Mouse (Mus musculus) G1E (cell line): ENCODE measurements around the gene Arhgef7. TPM values are rescaled to one million over a fixed set of nuclear protein-coding genes. Genes with fewer than 3 reads are reported as not detected.

Experiments used
- ATAC-seq: 2 replicates; pipeline ENCODE4 v1.8.0; 2016; ENCODE audit warnings: mild to moderate bottlenecking; ENCODE audit not compliant: insufficient number of reproducible peaks, poor library complexity, low FRiP score, severe bottlenecking; ENCODE audit errors: extremely low read depth
- DNase-seq: peaks from one replicate; pipeline ENCODE4 v3.0.0; 2012; ENCODE audit warnings: low spot score
- H3K27me3 ChIP-seq: 2 replicates; pipeline ENCODE4 v1.6.1; 2012; ENCODE audit warnings: mild to moderate bottlenecking, low read length, inconsistent platforms; ENCODE audit not compliant: insufficient read depth
- H3K36me3 ChIP-seq: replicated peaks from 2 replicates; pipeline ENCODE3; 2012; ENCODE audit warnings: mild to moderate bottlenecking, inconsistent platforms
- H3K4me1 ChIP-seq: 2 replicates; pipeline ENCODE4 v1.6.1; 2012; ENCODE audit warnings: low read depth, low read length, inconsistent platforms, mixed read lengths; ENCODE audit not compliant: insufficient read depth
- H3K4me3 ChIP-seq: 2 replicates; pipeline ENCODE4 v1.5.1; 2012; ENCODE audit warnings: low read depth, mild to moderate bottlenecking, inconsistent platforms, low read length, moderate library complexity, mixed read lengths
- H3K9me3 ChIP-seq: replicated peaks from 2 replicates; pipeline ENCODE4 v1.6.1; 2012; ENCODE audit warnings: inconsistent platforms
- CTCF ChIP-seq: IDR thresholded peaks from 2 replicates; pipeline ENCODE4 v1.5.1; 2012; ENCODE audit warnings: low read depth, low read length, inconsistent platforms, mixed read lengths
- GATA1 ChIP-seq: IDR thresholded peaks from 2 replicates; pipeline ENCODE4 v1.6.1; 2012; ENCODE audit warnings: borderline replicate concordance, low read length, inconsistent platforms, mixed read lengths
- GATA2 ChIP-seq: IDR thresholded peaks from 2 replicates; pipeline ENCODE4 v1.6.1; 2012; ENCODE audit warnings: low read depth, low read length, inconsistent platforms, borderline replicate concordance
- POLR2AphosphoS5 ChIP-seq: IDR thresholded peaks from 2 replicates; pipeline ENCODE4 v1.6.1; 2012; ENCODE audit warnings: low read depth, low read length, inconsistent platforms; ENCODE audit not compliant: insufficient replicate concordance
- TAL1 ChIP-seq: conservative IDR thresholded peaks from 2 replicates; pipeline ENCODE4 v1.6.1; 2012; ENCODE audit warnings: low read depth, low read length, inconsistent platforms, mixed read lengths
- polyA plus RNA-seq: library from polyadenylated mRNA; stranded (reverse); fragments of >175 nt; gene quantifications from 2 replicates; pipeline ENCODE4 v1.2.3, GENCODE M21; 2012
- total RNA-seq, 2 experiments: library from RNA; stranded (forward) in 1 of 2; stranded (reverse) in 1 of 2; fragments of 200-1000 nt in 1 of 2; fragments of >200 nt in 1 of 2; fragmentation: Nextera tagmentation in 1 of 2; gene quantifications; 2 replicates each; pipeline ENCODE4 v1.2.3; 2014 to 2017

The Arhgef7 gene
- total and polyA plus RNA-seq, 3 experiments: 14.7 to 27.8 (median 23.8) TPM

DNA sequence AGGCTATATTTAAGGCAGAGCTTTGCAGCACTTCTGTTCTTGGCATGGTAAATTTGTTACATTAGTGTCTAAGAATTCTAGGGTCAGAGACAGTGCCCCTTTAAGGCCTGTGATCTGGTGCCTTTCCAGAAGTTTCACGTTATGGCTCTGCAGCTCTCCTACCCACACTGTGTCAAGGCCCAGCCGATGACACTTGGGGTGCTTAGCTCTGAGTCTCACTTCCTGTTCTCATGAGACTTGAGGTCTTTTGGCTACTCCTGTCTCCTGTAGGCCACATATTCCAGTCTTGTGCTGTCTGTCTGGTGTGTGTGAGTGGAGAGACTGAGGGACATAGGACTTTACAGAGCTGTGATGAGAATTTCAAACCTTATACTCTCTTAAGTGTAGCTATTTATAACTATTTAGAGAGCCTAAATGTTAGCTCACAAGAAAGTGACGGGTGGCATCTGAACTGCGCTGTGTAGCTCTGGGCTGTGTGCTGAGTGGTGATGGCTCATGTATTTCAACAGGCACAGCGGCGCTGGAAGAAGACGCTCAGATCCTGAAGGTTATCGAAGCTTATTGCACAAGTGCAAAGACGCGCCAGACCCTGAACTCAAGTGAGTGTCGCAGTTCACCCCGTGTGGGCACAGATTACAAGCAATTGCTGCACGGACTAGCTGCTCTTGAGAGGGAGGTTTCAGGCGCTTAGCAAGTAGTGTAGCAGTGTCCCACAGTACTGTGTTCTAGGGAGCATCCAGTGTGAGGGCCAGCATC is 94.1 kb downstream of the Arhgef7 start:
- TF ChIP-seq GATA1 (no peak), CTCF (no peak), GATA2 (no peak), POLR2AphosphoS5 (no peak), TAL1 (no peak)
- peaks cover 99% of the 10 kb centered on the region for H3K36me3 ChIP-seq
- no peak overlapping the region for H3K4me3 ChIP-seq
- DNase-seq: no peak
- H3K9me3 ChIP-seq: no peaks in the 10 kb centered on the region
- H3K4me1 ChIP-seq: no peaks in the 10 kb centered on the region
- no peak for ATAC-seq
- H3K27me3 ChIP-seq: no peaks in the 10 kb centered on the region

DNA sequence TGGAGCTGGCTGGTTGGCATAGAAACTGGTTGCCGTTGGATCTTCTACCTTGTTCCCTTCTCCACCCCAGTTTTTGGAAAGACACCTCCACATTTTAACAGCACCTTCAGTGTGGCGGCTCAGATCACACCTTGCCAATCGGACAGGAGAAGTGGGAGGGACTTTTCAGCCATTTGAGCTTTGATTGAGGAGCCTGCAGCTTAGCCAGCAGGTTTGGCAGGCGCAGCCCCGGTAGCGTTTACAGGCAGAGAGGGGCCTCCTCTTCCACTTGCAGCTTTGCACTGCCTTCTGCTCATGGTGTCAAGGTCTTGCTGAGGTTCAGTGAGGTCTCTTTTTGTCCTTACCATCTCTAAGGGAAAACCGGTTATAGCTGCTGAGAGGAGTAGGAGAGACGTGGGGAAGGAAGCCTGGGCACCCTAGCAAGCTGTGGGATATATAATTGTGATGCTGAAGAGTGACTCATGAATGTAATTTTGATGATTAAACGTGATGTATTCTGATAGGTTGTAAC is 95.1 kb downstream of the Arhgef7 start:
- TF ChIP-seq GATA2 (no peak), TAL1 (no peak), GATA1 (no peak), POLR2AphosphoS5 (no peak), CTCF (no peak)
- H3K27me3 ChIP-seq: no peaks in the 10 kb centered on the region
- no peaks in the 10 kb centered on the region for H3K4me1 ChIP-seq
- no peak for ATAC-seq
- peaks cover 98% of the 10 kb centered on the region for H3K36me3 ChIP-seq
- no peaks in the 10 kb centered on the region for H3K9me3 ChIP-seq
- DNase-seq: no peak
- no peak overlapping the region for H3K4me3 ChIP-seq

DNA sequence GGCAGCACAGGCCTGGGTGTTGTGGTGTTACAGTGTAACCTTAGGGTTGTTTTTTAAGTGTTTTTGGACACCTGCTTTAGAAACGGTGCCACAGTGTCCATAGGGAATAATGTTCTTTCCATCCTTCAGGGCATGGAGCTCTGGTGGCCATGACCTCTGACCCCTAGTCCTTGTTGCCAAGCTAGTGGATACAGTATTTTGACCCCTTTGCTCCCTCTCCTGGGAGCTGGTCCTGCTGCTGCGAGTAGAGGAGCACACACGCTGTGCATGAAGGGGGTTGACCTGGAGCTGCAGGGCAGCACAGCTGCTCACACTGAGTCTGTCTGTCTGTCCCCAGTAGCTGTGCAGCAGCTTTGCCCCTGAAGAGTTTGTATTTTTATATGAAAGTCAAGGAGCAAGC is 98.2 kb downstream of the Arhgef7 start:
- Histone ChIP-seq H3K36me3 (peaks cover 98% of the 10 kb centered on the region), H3K4me1 (no peaks in the 10 kb centered on the region), H3K27me3 (no peaks in the 10 kb centered on the region), H3K9me3 (no peaks in the 10 kb centered on the region), H3K4me3 (no peak overlapping the region)
- ATAC-seq: no peak
- no peak for DNase-seq
- TF ChIP-seq GATA1: no peak
- TF ChIP-seq GATA2: no peak
- TF ChIP-seq POLR2AphosphoS5: no peak
- no peak for TF ChIP-seq CTCF
- no peak for TF ChIP-seq TAL1

DNA sequence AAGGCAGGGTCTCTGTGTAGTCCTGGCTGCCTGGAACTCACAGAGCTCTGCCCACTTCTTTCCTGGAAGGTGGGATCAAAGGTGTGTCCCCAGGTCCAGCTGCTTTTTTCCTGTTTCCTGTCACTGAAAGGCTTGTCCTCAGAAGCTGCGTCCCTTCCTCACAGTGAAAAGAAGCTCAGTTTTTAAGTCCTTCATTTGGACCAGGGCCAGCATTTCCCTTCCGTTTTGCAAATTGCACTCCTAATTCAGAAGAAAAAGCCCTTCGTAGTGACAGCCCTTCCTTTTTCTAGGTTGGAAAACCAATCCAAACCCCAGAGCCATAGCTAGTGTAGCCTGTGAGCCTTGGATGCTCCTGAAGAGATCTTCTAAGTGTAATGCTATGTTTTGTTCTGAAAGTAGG is 99.8 kb downstream of the Arhgef7 start:
- ATAC-seq (no peak), DNase-seq (no peak)
- H3K36me3 ChIP-seq: peaks cover 99% of the 10 kb centered on the region
- H3K9me3 ChIP-seq: no peaks in the 10 kb centered on the region
- no peaks in the 10 kb centered on the region for H3K27me3 ChIP-seq
- H3K4me3 ChIP-seq: no peak overlapping the region
- no peak for TF ChIP-seq TAL1
- no peak for TF ChIP-seq GATA2
- no peak for TF ChIP-seq POLR2AphosphoS5
- no peak for TF ChIP-seq CTCF
- no peak for TF ChIP-seq GATA1
- H3K4me1 ChIP-seq: no peaks in the 10 kb centered on the region

- no peak for TF ChIP-seq POLR2AphosphoS5
- no peak for TF ChIP-seq TAL1
- no peak for TF ChIP-seq CTCF
- TF ChIP-seq GATA2: no peak
- Histone ChIP-seq H3K27me3 (no peaks in the 10 kb centered on the region), H3K9me3 (no peaks in the 10 kb centered on the region), H3K4me3 (no peak overlapping the region), H3K4me1 (no peaks in the 10 kb centered on the region), H3K36me3 (peaks cover 99% of the 10 kb centered on the region)
- DNase-seq: no peak
- ATAC-seq: no peak
Observed at GRCm38 (mm10) chr8:11830214-11831046, 102.9 kb downstream of the Arhgef7 start.

GRCm38 (mm10) chr8:11831174-11831573 is 103.7 kb downstream of the Arhgef7 start:
- Histone ChIP-seq H3K4me3 (no peak overlapping the region), H3K9me3 (no peaks in the 10 kb centered on the region), H3K27me3 (no peaks in the 10 kb centered on the region; the same call in 1 of the 2 replicates), H3K36me3 (peaks cover 97% of the 10 kb centered on the region), H3K4me1 (no peaks in the 10 kb centered on the region)
- ATAC-seq (no peak), DNase-seq (no peak)
- TF ChIP-seq CTCF (no peak), POLR2AphosphoS5 (no peak), GATA1 (no peak), TAL1 (no peak), GATA2 (no peak)
